Mouse (Mus musculus) midbrain, embryonic 11.5 days (tissue): ENCODE measurements at regions not wholly inside any gene's neighbourhood (a gene's known extent, or its start where the extent isn't known, plus 50 kb on each side); places are given as distances from the start of the nearest gene placed in this dataset.

Experiments used
- ATAC-seq: fragments of 200-750 bp; cut with Nextera tagmentation; 2 replicates; pipeline ENCODE4 v1.8.0; 2017; ENCODE audit warnings: moderate TSS enrichment, moderate library complexity; ENCODE audit not compliant: low FRiP score
- DNase-seq: peaks from one replicate; pipeline ENCODE4 v3.0.0; 2015; ENCODE audit warnings: low spot score; ENCODE audit errors: missing footprints
- H3K27ac ChIP-seq: fragments of 300-500 bp; sonication (generic); 2 replicates; pipeline ENCODE4 v1.5.1; 2014; ENCODE audit warnings: low read depth, low read length
- H3K27me3 ChIP-seq: fragments of 300-500 bp; sonication (generic); 2 replicates; pipeline ENCODE4 v1.6.1; 2014; ENCODE audit warnings: mild to moderate bottlenecking, low read length, moderate library complexity, mixed read lengths; ENCODE audit not compliant: control insufficient read depth, insufficient read depth
- H3K36me3 ChIP-seq: fragments of 300-500 bp; sonication (generic); 2 replicates; pipeline ENCODE4 v1.6.1; 2014; ENCODE audit warnings: mild to moderate bottlenecking, low read length, moderate library complexity, mixed read lengths; ENCODE audit not compliant: control insufficient read depth, insufficient read depth
- H3K4me1 ChIP-seq: fragments of 300-500 bp; sonication (generic); 2 replicates; pipeline ENCODE4 v1.6.1; 2014; ENCODE audit warnings: low read length; ENCODE audit not compliant: control insufficient read depth, insufficient read depth
- H3K4me2 ChIP-seq: fragments of 300-500 bp; sonication (generic); 2 replicates; pipeline ENCODE4 v1.6.1; 2014; ENCODE audit warnings: mild to moderate bottlenecking, moderate library complexity
- H3K4me3 ChIP-seq: fragments of 300-500 bp; sonication (generic); 2 replicates; pipeline ENCODE4 v1.5.1; 2014; ENCODE audit warnings: low read depth, low read length
- H3K9ac ChIP-seq: fragments of 300-500 bp; sonication (generic); 2 replicates; pipeline ENCODE4 v1.6.1; 2014; ENCODE audit warnings: low read length
- H3K9me3 ChIP-seq: fragments of 300-500 bp; sonication (generic); 2 replicates; pipeline ENCODE4 v1.6.1; 2016; ENCODE audit warnings: low read length; ENCODE audit not compliant: control insufficient read depth
- WGBS: fragments of 180-500 bp; shearing (Covaris S2); extraction: QIAGEN DNeasy Blood & Tissue Kit; methylation state at CpG from one replicate; pipeline ENCODE4 v1.1.7; 2014; 5-methylcytosine and 5-hydroxymethylcytosine counted together

GRCm38 (mm10) chr8:86124655-86125054 lies 283.9 kb downstream of the Phkb start:
- ATAC-seq = no peak
- H3K9ac ChIP-seq = no peak overlapping the region

More at GRCm38 (mm10) chr8:86124655-86125054, 283.9 kb downstream of the Phkb start:
- H3K27me3 ChIP-seq = no peaks in the 10 kb centered on the region
- no peaks in the 10 kb centered on the region for H3K9me3 ChIP-seq
- WGBS = 90% methylated on average over 1 of the region's 1 CpGs
- no peaks in the 10 kb centered on the region for H3K36me3 ChIP-seq
- no peaks in the 10 kb centered on the region for H3K4me1 ChIP-seq
- no peak overlapping the region for H3K4me3 ChIP-seq
- H3K27ac ChIP-seq = no peak overlapping the region
- no peak for DNase-seq
- no peak overlapping the region for H3K4me2 ChIP-seq
